Mouse (Mus musculus) olfactory bulb, adult 2 months (tissue): ENCODE results near the gene Atp6ap1l. TPM values are rescaled to one million over a fixed set of nuclear protein-coding genes. Genes with fewer than 3 reads are reported as not detected.
A peak's percentile ranks its signal among the peaks of the same experiment; 100 is the strongest.

Source experiments
- H3K27ac ChIP-seq: fragments of 200-500 bp; 2 replicates; pipeline ENCODE4 v1.5.1; 2012; ENCODE audit warnings: low read depth, low read length; ENCODE audit not compliant: insufficient read depth
- H3K4me1 ChIP-seq: fragments of 200-500 bp; 2 replicates; pipeline ENCODE4 v1.6.1; 2012; ENCODE audit warnings: low read length; ENCODE audit not compliant: control insufficient read depth, insufficient read depth
- H3K4me3 ChIP-seq: fragments of 200-500 bp; 2 replicates; pipeline ENCODE4 v1.5.1; 2012; ENCODE audit warnings: mild to moderate bottlenecking, low read depth, low read length, moderate library complexity; ENCODE audit not compliant: insufficient read depth
- CTCF ChIP-seq: fragments of 200-500 bp; IDR thresholded peaks from 2 replicates; pipeline ENCODE4 v1.5.1; 2012; ENCODE audit warnings: low read depth, mild to moderate bottlenecking, low read length, moderate library complexity; ENCODE audit not compliant: insufficient read depth
- POLR2A ChIP-seq: fragments of 200-500 bp; IDR thresholded peaks from 2 replicates; pipeline ENCODE4 v1.6.1; 2012; ENCODE audit warnings: mild to moderate bottlenecking, low read depth, low read length, moderate library complexity; ENCODE audit not compliant: insufficient read depth
- WGBS: fragments of 180-500 bp; shearing (Covaris S2); methylation state at CpG from one replicate; pipeline ENCODE4 v1.1.7; 2018; 5-methylcytosine and 5-hydroxymethylcytosine counted together
- polyA plus RNA-seq: library from polyadenylated mRNA; stranded (reverse); fragments of >200 nt; gene quantifications from 2 replicates; pipeline ENCODE4 v1.2.4, GENCODE M21; 2012; ENCODE audit warnings: low replicate concordance; ENCODE audit not compliant: missing spikeins, insufficient read depth, insufficient read length

Atp6ap1l gene
- polyA plus RNA-seq, 1 experiment = not detected

GRCm38 (mm10) chr13:90894819-90895218 lies 10.3 kb downstream of the Atp6ap1l start:
- WGBS = 58% methylated on average over 4 of the region's 4 CpGs
- Histone ChIP-seq H3K4me1 (no peaks in the 10 kb centered on the region), H3K27ac (no peak overlapping the region), H3K4me3 (no peak overlapping the region)
- TF ChIP-seq POLR2A (no peak), CTCF (no peak)

GRCm38 (mm10) chr13:90890111-90890510 lies 15.0 kb downstream of the Atp6ap1l start:
- Histone ChIP-seq H3K4me3 (no peak overlapping the region), H3K27ac (no peak overlapping the region), H3K4me1 (no peaks in the 10 kb centered on the region)
- WGBS = 96% methylated on average over 5 of the region's 5 CpGs
- TF ChIP-seq POLR2A (no peak), CTCF (no peak)

- TF ChIP-seq POLR2A (no peak), CTCF (peak; percentile 60)
- no peak overlapping the region for H3K27ac ChIP-seq
- peak overlapping the region; percentile 21; the same call in 1 of the 2 replicates for H3K4me3 ChIP-seq
- under 1% methylated on average over 18 of the region's 18 CpGs for WGBS
- no peaks in the 10 kb centered on the region for H3K4me1 ChIP-seq
Observed at GRCm38 (mm10) chr13:90886568-90886983, 18.6 kb downstream of the Atp6ap1l start.

GRCm38 (mm10) chr13:90885856-90886532 lies 19.2 kb downstream of the Atp6ap1l start:
- Histone ChIP-seq H3K27ac (no peak overlapping the region), H3K4me3 (no peak overlapping the region), H3K4me1 (no peaks in the 10 kb centered on the region)
- WGBS = 63% methylated on average over 13 of the region's 13 CpGs
- TF ChIP-seq CTCF = no peak
- TF ChIP-seq POLR2A = no peak

GRCm38 (mm10) chr13:90881727-90882429 lies 23.3 kb downstream of the Atp6ap1l start:
- Histone ChIP-seq H3K27ac (no peak overlapping the region), H3K4me1 (no peaks in the 10 kb centered on the region), H3K4me3 (no peak overlapping the region)
- TF ChIP-seq CTCF (no peak), POLR2A (no peak)
- 77% methylated on average over 1 of the region's 1 CpGs for WGBS

GRCm38 (mm10) chr13:90871579-90871978 lies 33.6 kb downstream of the Atp6ap1l start:
- Histone ChIP-seq H3K4me1 (no peaks in the 10 kb centered on the region), H3K4me3 (no peak overlapping the region), H3K27ac (no peak overlapping the region)
- TF ChIP-seq CTCF = no peak
- TF ChIP-seq POLR2A = no peak
- WGBS = 67% methylated on average over 4 of the region's 4 CpGs

- Histone ChIP-seq H3K27ac (no peak overlapping the region), H3K4me1 (no peaks in the 10 kb centered on the region)
Observed at GRCm38 (mm10) chr13:90869157-90869556, 36.0 kb downstream of the Atp6ap1l start.

DNA sequence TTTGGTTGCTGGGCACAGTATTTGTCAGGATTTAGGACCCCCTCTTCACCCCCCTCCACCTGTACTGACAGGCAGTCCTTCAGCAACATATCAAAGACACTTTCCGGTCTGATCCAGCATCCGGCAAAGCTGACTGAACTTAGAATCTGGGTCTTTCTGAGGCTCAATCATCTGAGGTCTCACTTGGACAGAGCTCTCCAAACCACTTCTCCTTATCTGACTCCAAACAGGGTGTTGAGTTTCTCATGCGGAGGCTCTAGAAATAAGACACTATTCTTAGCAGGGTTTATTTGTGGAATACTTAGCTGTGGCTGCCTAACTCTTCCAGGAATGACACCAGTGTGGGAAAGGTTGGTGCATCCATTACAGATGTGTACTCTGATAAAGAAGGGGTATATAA lies 43.0 kb downstream of the Atp6ap1l start:
- no peak overlapping the region for H3K4me3 ChIP-seq
- WGBS = 72% methylated on average over 3 of the region's 3 CpGs
- H3K27ac ChIP-seq = no peak overlapping the region
- TF ChIP-seq CTCF = no peak
- TF ChIP-seq POLR2A = no peak
- no peaks in the 10 kb centered on the region for H3K4me1 ChIP-seq

More at GRCm38 (mm10) chr13:90869157-90869556, 36.0 kb downstream of the Atp6ap1l start:
- 40% methylated on average over 4 of the region's 4 CpGs for WGBS
- TF ChIP-seq CTCF (no peak), POLR2A (no peak)
- H3K4me3 ChIP-seq = no peak overlapping the region

- no peaks in the 10 kb centered on the region for H3K4me1 ChIP-seq
- TF ChIP-seq CTCF (no peak), POLR2A (no peak)
- no peak overlapping the region for H3K27ac ChIP-seq
- WGBS = 66% methylated on average over 2 of the region's 2 CpGs
- H3K4me3 ChIP-seq = no peak overlapping the region
Observed at GRCm38 (mm10) chr13:90860888-90861431, 44.2 kb downstream of the Atp6ap1l start.
